Mouse (Mus musculus) gastrocnemius, postnatal 36 days (tissue): ENCODE data around the gene AC140267.1. TPM values are rescaled to one million over a fixed set of nuclear protein-coding genes. Genes with fewer than 3 reads are reported as not detected.

Experiments
- DNase-seq, 2 experiments: peaks; one replicate each; pipeline ENCODE4 v3.0.0; 2022
- intact Hi-C: fragments of 180-260 bp; cut with DNase I; formaldehyde crosslinking; loops from one replicate; pipeline ENCODE4 v1.15.1; 2025
- total RNA-seq, 2 experiments: library from RNA; stranded (reverse); gene quantifications; 2 replicates each; pipeline ENCODE4 v1.2.3; 2021

Gene AC140267.1
- total RNA-seq, 2 experiments from 2014 or later = 3.8 TPM; not detected in 1

DNA sequence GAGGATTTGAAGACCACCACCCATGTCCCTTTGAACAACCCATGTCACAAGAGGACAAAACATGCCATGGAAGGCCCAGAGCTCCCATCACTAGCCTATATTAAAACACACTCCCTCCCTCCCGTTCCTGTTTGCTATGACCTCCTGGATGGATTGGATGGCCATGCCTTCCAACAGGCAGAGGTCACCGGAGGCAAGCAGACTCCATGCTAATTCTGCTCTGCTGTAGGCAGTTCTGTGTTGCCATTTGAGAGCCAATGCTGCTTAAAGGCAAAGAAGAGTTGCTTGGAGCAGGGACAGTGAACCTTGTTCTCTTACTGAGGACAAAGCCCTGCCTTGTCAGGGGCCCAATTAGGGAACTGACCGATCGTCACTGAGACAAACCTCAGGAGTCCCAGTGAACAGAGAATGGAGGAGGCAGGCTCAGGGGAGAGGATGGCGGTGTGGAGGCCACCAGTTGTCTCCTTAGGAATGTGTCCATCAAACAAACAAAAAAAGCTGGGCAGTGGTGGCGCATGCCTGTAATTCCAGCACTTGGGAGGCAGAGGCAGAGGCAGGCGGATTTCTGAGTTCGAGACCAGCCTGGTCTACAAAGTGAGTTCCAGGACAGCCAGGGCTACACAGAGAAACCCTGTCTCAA, 23.9 kb downstream of the AC140267.1 start:
- intact Hi-C loops = loop anchor here (2.0 to 10.0 kb wide), 2 partner anchors 33 to 615 kb away; no protein-coding TSS in a partner anchor
- no peak for DNase-seq

DNA sequence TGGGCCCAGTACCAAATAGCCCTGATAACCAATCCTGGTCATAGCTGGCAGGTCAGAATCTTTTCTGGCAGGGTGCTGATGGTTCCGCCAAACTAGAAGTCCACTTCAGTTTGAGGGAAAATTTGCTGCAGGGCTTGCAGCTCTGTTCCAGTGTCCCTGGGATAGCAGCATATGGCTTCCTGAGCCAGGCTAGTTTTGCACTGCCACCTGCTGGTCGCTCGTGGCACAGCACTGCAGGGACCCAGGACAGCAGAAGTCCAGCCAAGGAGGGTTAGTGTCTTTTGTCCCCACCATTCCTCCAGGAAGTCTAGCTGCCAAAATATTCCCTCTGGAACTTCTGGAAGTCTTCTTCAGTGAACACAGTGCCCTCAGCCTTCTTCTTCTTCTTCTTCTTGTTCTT, 25.0 kb downstream of the AC140267.1 start:
- peak; percentile 79 to 84 for DNase-seq
- intact Hi-C loops = loop anchor here (2.0 to 10.0 kb wide), 2 partner anchors 34 to 614 kb away; no protein-coding TSS in a partner anchor

DNA sequence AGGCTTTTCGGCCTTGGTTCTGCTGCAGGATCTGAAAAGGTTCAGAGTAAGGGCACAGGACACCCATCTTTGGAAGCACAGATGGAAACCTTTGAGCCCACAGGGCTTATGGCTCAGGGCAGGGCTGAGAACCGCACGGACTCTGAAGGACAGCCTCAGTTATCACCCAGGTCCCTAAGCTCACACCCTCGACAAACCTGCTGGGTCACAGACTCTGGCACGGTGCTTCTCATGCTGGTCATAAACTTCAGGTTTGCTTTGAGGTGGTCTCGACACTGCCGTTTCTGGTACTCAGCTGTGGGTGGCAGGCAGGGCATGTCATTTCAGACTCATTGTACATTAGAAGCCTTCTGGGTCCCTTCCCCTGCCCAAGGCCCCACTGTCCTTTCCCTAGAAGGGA, 25.5 kb downstream of the AC140267.1 start:
- intact Hi-C loops = loop anchor here (2.0 to 10.0 kb wide), 2 partner anchors 34 to 614 kb away; no protein-coding TSS in a partner anchor

DNA sequence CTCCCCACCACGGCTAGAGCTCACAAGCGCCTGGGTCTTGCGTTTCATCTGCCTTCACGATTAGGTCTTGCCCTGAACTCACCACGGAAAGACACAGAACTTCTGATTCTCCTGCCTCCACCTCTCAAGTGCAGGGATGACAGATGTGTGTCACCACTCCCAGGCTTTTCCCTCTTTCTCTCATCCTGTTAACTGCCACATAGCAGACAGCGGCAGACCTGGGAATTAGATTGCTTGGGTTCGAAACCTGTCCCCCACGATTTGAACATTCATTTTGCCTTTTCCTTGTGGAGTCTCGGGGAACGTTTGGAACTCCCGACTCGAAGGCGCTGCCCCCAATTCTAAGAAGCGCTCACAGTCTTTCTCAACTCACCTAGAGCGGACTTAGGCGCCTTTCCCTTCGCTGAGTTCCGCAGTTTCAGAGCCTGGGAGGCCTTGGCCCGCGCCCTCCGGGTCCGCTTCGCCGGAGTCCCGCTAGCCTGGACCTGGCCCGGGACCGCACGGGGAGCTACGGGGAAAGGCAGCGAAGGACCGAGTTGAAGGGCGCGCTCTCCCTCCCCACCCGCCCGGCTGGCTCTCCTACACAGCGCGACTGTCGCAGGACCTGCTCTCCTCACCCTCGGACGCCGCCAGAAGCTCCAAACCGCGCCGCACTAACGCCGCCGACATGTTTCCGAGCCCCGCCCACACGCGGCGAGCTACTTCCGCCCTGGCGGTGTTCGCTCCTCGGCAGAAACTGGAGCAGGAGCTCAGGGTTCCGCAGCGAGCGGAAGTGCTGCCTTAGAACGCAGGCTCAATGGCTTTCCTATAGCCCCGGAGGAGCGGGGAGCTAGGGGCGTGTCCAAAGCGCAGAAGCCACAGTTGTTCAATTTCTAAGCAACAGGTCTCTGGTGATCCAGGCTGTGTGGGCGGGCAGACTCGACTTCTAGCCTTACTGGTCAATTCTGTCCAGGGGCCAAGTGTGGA, 28.3 kb downstream of the AC140267.1 start, which contains the start of gene Rps19bp1:
Gene Rps19bp1, minus strand, starts transcription at position 706 of the 966 bp plus-strand sequence.
- intact Hi-C loops = loop anchor here (10.0 kb wide), 1 partner anchor 611 kb away; no protein-coding TSS in a partner anchor

More for the DNA sequence above, 25.5 kb downstream of the AC140267.1 start:
- DNase-seq = no peak

DNA sequence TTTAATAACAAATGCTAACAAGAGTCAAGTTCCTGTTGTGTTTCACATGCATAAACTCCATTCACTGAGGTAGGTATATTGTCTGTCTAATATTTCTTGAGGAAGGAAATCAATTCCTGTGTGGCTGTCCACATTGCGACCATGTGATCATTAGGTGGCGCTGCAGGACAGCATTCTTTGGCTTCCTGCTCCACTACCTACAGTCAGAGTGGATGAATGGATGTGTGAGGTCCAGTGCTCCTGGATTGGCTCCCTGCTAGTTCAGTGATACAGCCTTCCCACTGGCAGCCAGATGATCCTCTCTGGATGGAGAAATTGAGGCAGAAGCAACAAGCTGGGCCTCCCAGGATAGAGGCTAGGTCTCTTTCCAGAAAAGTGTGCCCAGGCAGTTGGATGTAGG, 30.6 kb downstream of the AC140267.1 start:
- intact Hi-C loops = loop anchor here (2.0 to 10.0 kb wide), 2 partner anchors 429 to 609 kb away; no protein-coding TSS in a partner anchor
- peak; percentile 36 to 43 for DNase-seq

More for the DNA sequence above, 28.3 kb downstream of the AC140267.1 start, which contains the start of gene Rps19bp1:
- DNase-seq = peak; percentile 81 to 82

DNA sequence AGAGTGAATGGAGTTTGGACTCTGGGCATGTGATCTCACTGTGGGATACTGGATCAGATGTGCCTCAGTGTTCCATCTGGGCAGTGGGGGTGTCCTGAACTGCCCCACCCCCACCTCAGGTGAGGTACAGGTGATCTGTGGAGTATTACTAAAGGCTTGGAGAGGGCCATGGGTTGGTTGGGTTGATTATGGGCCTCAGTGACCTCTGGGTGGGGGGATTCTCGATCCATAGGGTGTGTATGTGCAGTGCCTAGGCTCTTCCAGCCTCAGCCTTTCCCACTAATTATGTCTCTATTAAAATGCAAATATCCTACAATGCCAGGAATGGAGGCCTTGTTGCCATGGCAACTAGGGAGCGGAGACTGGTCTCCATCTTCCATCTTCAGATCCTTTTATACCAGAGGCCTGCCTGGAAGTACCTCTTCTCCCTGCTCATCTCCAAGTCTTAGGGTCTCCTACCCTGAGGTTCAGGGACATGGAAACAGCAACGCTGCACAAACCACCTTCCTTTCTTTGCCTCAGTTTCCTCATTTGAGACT, 36.3 kb downstream of the AC140267.1 start:
- DNase-seq = no peak

DNA sequence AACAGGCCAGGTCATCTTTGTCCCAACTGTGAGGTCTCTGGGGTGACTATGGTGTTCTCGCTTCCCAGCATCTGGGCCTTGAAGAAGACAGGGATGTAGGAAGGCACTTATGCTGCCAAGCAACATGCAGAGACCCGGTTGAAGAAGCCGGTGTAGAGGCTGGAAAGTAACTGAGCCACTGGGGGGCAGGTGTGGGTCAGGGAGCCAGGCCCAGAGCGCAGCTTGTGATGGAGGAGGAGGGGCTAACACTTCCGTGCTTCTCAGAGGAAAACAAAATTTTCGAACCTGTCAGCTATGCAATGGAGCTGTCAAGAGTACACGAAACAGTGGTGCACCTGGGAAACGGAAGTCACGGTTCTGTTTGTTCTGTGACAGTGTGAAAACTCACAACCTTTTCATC, 41.5 kb downstream of the AC140267.1 start:
- intact Hi-C loops = no loop called here
- no peak for DNase-seq

More for the DNA sequence above, 36.3 kb downstream of the AC140267.1 start:
- intact Hi-C loops = no loop called here

DNA sequence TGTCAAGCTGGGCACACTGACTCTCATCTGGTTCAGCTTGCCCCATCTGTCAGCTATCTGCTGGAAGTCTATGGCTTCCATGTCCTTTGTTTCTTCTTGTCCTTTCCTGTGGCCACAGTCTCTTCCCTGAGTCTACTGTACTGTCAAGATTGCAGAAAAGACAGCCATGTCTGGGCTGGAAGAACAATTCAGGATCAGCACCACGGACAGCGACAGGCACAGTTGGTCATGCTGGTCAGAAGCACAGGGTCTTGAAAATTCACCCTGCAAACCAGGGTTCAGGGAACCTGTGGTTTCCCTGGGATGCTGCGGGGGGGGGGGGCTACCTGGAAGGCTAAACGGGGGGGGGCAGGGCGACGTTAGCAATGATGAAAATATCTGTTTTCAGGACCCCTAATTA, 42.0 kb downstream of the AC140267.1 start:
- intact Hi-C loops = no loop called here
- peak in 1 of 2 experiments; percentile 31 for DNase-seq

DNA sequence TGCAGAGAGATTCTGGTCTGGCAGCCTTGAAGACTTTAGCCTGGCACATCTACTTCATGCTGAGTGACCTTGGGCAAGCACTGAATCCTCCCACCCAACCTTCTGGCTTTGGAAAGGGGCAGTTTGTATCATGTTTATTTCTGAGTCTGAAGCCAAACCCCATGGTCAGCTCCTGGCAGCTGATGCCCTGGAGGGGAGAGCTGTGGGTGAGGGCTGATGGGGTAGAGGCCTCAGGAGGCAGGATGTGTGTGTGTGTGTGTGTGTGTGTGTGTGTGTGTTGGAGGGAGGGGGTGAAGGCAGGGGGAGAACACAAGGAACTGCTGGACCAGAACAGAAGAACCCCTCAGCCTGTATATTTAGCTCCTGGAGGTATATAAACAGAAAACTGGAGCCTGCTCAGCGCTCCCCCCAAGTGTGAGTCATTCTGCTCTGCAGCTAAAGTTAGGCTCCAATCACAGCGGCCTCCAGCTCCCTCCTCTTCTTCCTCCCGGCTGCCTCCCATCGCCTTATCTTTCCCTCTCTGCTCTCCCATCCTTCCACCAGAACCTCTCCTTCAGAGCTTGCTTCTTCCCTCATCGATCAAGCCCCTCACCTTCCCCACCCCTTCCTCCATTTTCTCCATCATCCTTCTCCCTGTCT, 42.6 kb downstream of the AC140267.1 start:
- no peak for DNase-seq
- intact Hi-C loops = no loop called here

DNA sequence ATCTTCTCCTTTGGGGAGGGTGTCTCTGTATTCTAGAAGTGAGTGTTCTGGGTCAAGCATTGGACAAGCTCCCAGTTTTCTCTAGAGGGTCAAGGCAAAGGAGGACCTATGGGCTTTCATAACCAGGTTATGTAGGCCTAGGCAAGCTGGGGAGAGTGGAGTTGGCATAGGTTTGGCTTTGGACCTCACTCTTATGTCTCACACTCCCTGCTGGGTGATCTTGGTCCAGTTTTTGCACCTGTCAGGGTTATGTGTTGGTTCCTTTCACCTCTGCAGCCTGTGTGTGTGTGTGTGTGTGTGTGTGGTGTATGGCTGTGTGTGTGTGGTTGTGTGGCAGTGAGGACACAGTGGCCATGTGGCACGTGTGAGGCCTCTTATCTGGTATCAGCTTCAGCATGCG, 43.4 kb downstream of the AC140267.1 start:
- intact Hi-C loops = no loop called here
- no peak for DNase-seq

DNA sequence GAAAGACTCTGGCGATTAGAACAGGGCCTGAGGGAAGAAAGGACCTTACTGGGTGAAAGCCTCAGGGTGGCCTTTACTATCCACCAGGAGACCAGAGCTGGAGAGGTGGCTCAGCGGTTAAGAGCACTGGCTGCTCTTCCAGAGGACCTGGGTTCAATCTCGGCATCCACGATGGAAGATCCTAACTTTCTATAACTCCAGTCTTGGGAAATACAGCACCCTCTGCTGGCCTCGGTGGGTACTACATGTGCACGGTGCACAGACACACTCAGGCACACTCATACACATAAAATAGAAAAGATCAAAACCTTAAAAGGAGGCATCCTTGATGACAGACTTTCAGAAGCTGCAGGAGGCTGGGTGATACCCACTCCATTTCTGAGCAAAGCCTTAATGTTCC, 45.0 kb downstream of the AC140267.1 start:
- no peak for DNase-seq
- intact Hi-C loops = no loop called here

Other genes starting within 250 kb of the AC140267.1 start
- gene Pdgfb, start 220.9 kb upstream of the AC140267.1 start, total RNA-seq = 10 to 100 TPM; 16.5 to 17.9 TPM
- 10 to 100 TPM; 36.2 to 42.2 TPM for gene Syngr1, start 144.5 kb upstream of the AC140267.1 start, total RNA-seq
- 10 to 100 TPM; 43.5 to 51.8 TPM for gene Rpl3, start 144.0 kb upstream of the AC140267.1 start, total RNA-seq
- gene Tab1, start 102.7 kb upstream of the AC140267.1 start, total RNA-seq = 10 to 100 TPM; 11.9 to 16.4 TPM
- gene Mgat3, start 62.1 kb upstream of the AC140267.1 start, total RNA-seq = under 1 TPM; 0.64 to 0.96 TPM
- gene Mief1, start 1.8 kb upstream of the AC140267.1 start, total RNA-seq = 10 to 100 TPM; 19.2 to 25.8 TPM
- gene Atf4, start 19.3 kb downstream of the AC140267.1 start, total RNA-seq = 100 to 1,000 TPM; 118 to 137 TPM
- gene Rps19bp1, start 28.5 kb downstream of the AC140267.1 start, total RNA-seq = 10 to 100 TPM; 11.6 to 12.4 TPM
- under 1 TPM; 0.05 to 0.62 TPM for gene Cacna1i, start 51.4 kb downstream of the AC140267.1 start, total RNA-seq